Mouse (Mus musculus): ENCODE data around the gene Defb41. TPM values are rescaled to one million over a fixed set of nuclear protein-coding genes. Genes with fewer than 3 reads are reported as not detected.
A peak's percentile ranks its signal among the peaks of the same experiment; 100 is the strongest.
"Not testable (repeated sequence)": the region's sequence is repeated elsewhere in the genome, so short reads cannot be mapped to it uniquely, and the experiment has no call there.

Gene Defb41
- not detected in 2 replicates for polyA plus RNA-seq (2016; fragmentation: Nextera tagmentation; extraction: Ambion mirVana)

GRCm38 (mm10) chr1:18265038-18265437 is at the start of gene Defb41:
TSS of gene Defb41 (minus strand) at chr1:18265138.
- Histone ChIP-seq H3K27me3 (ENCODE audit: insufficient read depth, poor library complexity, severe bottlenecking) (no peaks in the 10 kb centered on the region), H3K36me3 (no peaks in the 10 kb centered on the region), H3K27ac (no peak within 1 kb of the TSS), H3K9me3 (no peaks in the 10 kb centered on the region), H3K4me1 (replicated peaks) (no peaks in the 10 kb centered on the region), H3K4me3 (no peak within 1 kb of the TSS)
- DNase-seq (ENCODE audit: low spot score) = no peak

- Histone ChIP-seq H3K4me1 (replicated peaks) (no peaks in the 10 kb centered on the region), H3K27me3 (ENCODE audit: insufficient read depth, poor library complexity, severe bottlenecking) (no peaks in the 10 kb centered on the region), H3K9me3 (no peaks in the 10 kb centered on the region), H3K27ac (no peak overlapping the region), H3K4me3 (no peak overlapping the region), H3K36me3 (no peaks in the 10 kb centered on the region)
- DNase-seq (ENCODE audit: low spot score) = no peak
- WGBS = 88% methylated on average over 4 of the region's 4 CpGs
Observed at GRCm38 (mm10) chr1:18308474-18308829, 43.5 kb upstream of the Defb41 start.

GRCm38 (mm10) chr1:18307545-18308473 is 42.9 kb upstream of the Defb41 start:
- Histone ChIP-seq H3K4me1 (replicated peaks) (no peaks in the 10 kb centered on the region), H3K4me3 (no peak overlapping the region), H3K36me3 (no peaks in the 10 kb centered on the region), H3K27ac (no peak overlapping the region), H3K27me3 (ENCODE audit: insufficient read depth, poor library complexity, severe bottlenecking) (no peaks in the 10 kb centered on the region), H3K9me3 (no peaks in the 10 kb centered on the region)
- DNase-seq (ENCODE audit: low spot score) = no peak
- 83% methylated on average over 12 of the region's 12 CpGs for WGBS

GRCm38 (mm10) chr1:18292515-18292914 is 27.6 kb upstream of the Defb41 start:
- WGBS = 41% methylated on average over 4 of the region's 4 CpGs
- no peaks in the 10 kb centered on the region for H3K27me3 ChIP-seq (ENCODE audit: insufficient read depth, poor library complexity, severe bottlenecking)
- no peaks in the 10 kb centered on the region for H3K9me3 ChIP-seq
- H3K4me1 ChIP-seq (replicated peaks) = no peaks in the 10 kb centered on the region
- no peak overlapping the region for H3K4me3 ChIP-seq
- DNase-seq (ENCODE audit: low spot score) = no peak
- H3K27ac ChIP-seq = no peak overlapping the region
- no peaks in the 10 kb centered on the region for H3K36me3 ChIP-seq

GRCm38 (mm10) chr1:18288860-18289259 is 23.9 kb upstream of the Defb41 start:
- 42% methylated on average over 3 of the region's 3 CpGs for WGBS
- Histone ChIP-seq H3K4me3 (no peak overlapping the region), H3K27ac (no peak overlapping the region), H3K4me1 (replicated peaks) (no peaks in the 10 kb centered on the region), H3K36me3 (no peaks in the 10 kb centered on the region), H3K27me3 (ENCODE audit: insufficient read depth, poor library complexity, severe bottlenecking) (no peaks in the 10 kb centered on the region), H3K9me3 (no peaks in the 10 kb centered on the region)
- peak; percentile 5 for DNase-seq (ENCODE audit: low spot score)

- DNase-seq (ENCODE audit: low spot score) = no peak
- Histone ChIP-seq H3K4me1 (replicated peaks) (no peaks in the 10 kb centered on the region), H3K27me3 (ENCODE audit: insufficient read depth, poor library complexity, severe bottlenecking) (no peaks in the 10 kb centered on the region)
Observed at GRCm38 (mm10) chr1:18287371-18287770, 22.4 kb upstream of the Defb41 start.

GRCm38 (mm10) chr1:18271095-18271494 is 6.2 kb upstream of the Defb41 start:
- no peak for DNase-seq (ENCODE audit: low spot score)
- Histone ChIP-seq H3K36me3 (no peaks in the 10 kb centered on the region), H3K4me1 (replicated peaks) (no peaks in the 10 kb centered on the region), H3K27ac (no peak overlapping the region), H3K4me3 (no peak overlapping the region), H3K9me3 (no peaks in the 10 kb centered on the region), H3K27me3 (ENCODE audit: insufficient read depth, poor library complexity, severe bottlenecking) (no peaks in the 10 kb centered on the region)
- 93% methylated on average over 4 of the region's 4 CpGs for WGBS

More at GRCm38 (mm10) chr1:18287371-18287770, 22.4 kb upstream of the Defb41 start:
- Histone ChIP-seq H3K27ac (no peak overlapping the region), H3K36me3 (no peaks in the 10 kb centered on the region), H3K4me3 (no peak overlapping the region), H3K9me3 (0 out of 2 replicates have a peak, but pooled peaks cover under 1% of the 10 kb centered on the region)

GRCm38 (mm10) chr1:18268845-18269244 is 3.9 kb upstream of the Defb41 start:
- Histone ChIP-seq H3K9me3 (no peaks in the 10 kb centered on the region), H3K4me1 (replicated peaks) (no peaks in the 10 kb centered on the region), H3K36me3 (no peaks in the 10 kb centered on the region), H3K4me3 (no peak overlapping the region), H3K27ac (no peak overlapping the region), H3K27me3 (ENCODE audit: insufficient read depth, poor library complexity, severe bottlenecking) (no peaks in the 10 kb centered on the region)
- 61% methylated on average over 5 of the region's 5 CpGs for WGBS
- no peak for DNase-seq (ENCODE audit: low spot score)

- H3K36me3 ChIP-seq; H3K27me3 ChIP-seq (ENCODE audit: insufficient read depth, poor library complexity, severe bottlenecking); H3K9me3 ChIP-seq; DNase-seq (ENCODE audit: low spot score); H3K27ac ChIP-seq; H3K4me1 ChIP-seq (replicated peaks); H3K4me3 ChIP-seq: not testable (repeated sequence)
- 92% methylated on average over 9 of the region's 9 CpGs for WGBS
Observed at GRCm38 (mm10) chr1:18245801-18246580, 18.9 kb downstream of the Defb41 start.

- H3K9me3 ChIP-seq = no peaks in the 10 kb centered on the region
- H3K4me1 ChIP-seq (replicated peaks) = no peaks in the 10 kb centered on the region
- no peak within 1 kb of the TSS for H3K4me3 ChIP-seq
- no peak within 1 kb of the TSS for H3K27ac ChIP-seq
- 86% methylated on average over 1 of the region's 1 CpGs for WGBS
- no peaks in the 10 kb centered on the region for H3K27me3 ChIP-seq (ENCODE audit: insufficient read depth, poor library complexity, severe bottlenecking)
- H3K36me3 ChIP-seq = no peaks in the 10 kb centered on the region
- no peak for DNase-seq (ENCODE audit: low spot score)
Observed at GRCm38 (mm10) chr1:18237343-18237742, 27.6 kb downstream of the Defb41 start, which contains the start of gene Defb18. TSS of gene Defb18 (minus strand) at chr1:18237443.

- Histone ChIP-seq H3K36me3 (no peaks in the 10 kb centered on the region), H3K27ac (no peak overlapping the region), H3K27me3 (ENCODE audit: insufficient read depth, poor library complexity, severe bottlenecking) (no peaks in the 10 kb centered on the region), H3K4me3 (no peak overlapping the region), H3K4me1 (replicated peaks) (no peaks in the 10 kb centered on the region), H3K9me3 (no peaks in the 10 kb centered on the region)
- WGBS = 34% methylated on average over 3 of the region's 3 CpGs
- DNase-seq (ENCODE audit: low spot score) = no peak
Observed at GRCm38 (mm10) chr1:18223385-18223945, 41.5 kb downstream of the Defb41 start.

Data from hindbrain, embryonic 10.5 days (tissue).